Mouse (Mus musculus): ENCODE data around the gene Tmem18. TPM values are rescaled to one million over a fixed set of nuclear protein-coding genes. Genes with fewer than 3 reads are reported as not detected.

Tmem18 gene
- 35.0 and 36.6 TPM in 2 replicates for polyA plus RNA-seq (2015; fragmentation: Nextera tagmentation; extraction: Ambion mirVana)

GRCm38 (mm10) chr12:30584356-30584740, at the start of gene Tmem18:
Gene Tmem18, plus strand, starts transcription at chr12:30584426.
- WGBS, result under 1% methylated on average over 35 of the region's 35 CpGs
- Histone ChIP-seq H3K4me1 (peaks cover 15% of the 10 kb centered on the region), H3K27ac (replicated peaks) (peak within 1 kb of the TSS; percentile 92), H3K27me3 (replicated peaks) (no peaks in the 10 kb centered on the region), H3K4me2 (peak within 1 kb of the TSS; percentile 89), H3K9me3 (replicated peaks) (no peaks in the 10 kb centered on the region), H3K4me3 (replicated peaks) (peak within 1 kb of the TSS; percentile 68), H3K36me3 (peaks cover 20% of the 10 kb centered on the region), H3K9ac (replicated peaks) (peak within 1 kb of the TSS; percentile 91)
- ATAC-seq (ENCODE audit: low FRiP score), result peak; percentile 95

- H3K4me3 ChIP-seq (replicated peaks), result no peak overlapping the region
- no peak for ATAC-seq (ENCODE audit: low FRiP score)
- 0 out of 2 replicates have a peak, but pooled peaks cover 6% of the 10 kb centered on the region for H3K4me1 ChIP-seq
- no peaks in the 10 kb centered on the region for H3K36me3 ChIP-seq
- no peak overlapping the region for H3K27ac ChIP-seq (replicated peaks)
- H3K4me2 ChIP-seq, result no peak overlapping the region
- H3K27me3 ChIP-seq (replicated peaks), result no peaks in the 10 kb centered on the region
- no peaks in the 10 kb centered on the region for H3K9me3 ChIP-seq (replicated peaks)
- no peak overlapping the region for H3K9ac ChIP-seq (replicated peaks)
These were observed 26.9 kb upstream of the Tmem18 start for GRCm38 (mm10) chr12:30557349-30557748.

- 0 out of 2 replicates have a peak, but pooled peaks cover 6% of the 10 kb centered on the region for H3K4me1 ChIP-seq
- H3K36me3 ChIP-seq, result no peaks in the 10 kb centered on the region
- H3K9ac ChIP-seq (replicated peaks), result no peak overlapping the region
- H3K27me3 ChIP-seq (replicated peaks), result no peaks in the 10 kb centered on the region
- H3K4me3 ChIP-seq (replicated peaks), result no peak overlapping the region
- H3K9me3 ChIP-seq (replicated peaks), result no peaks in the 10 kb centered on the region
- H3K4me2 ChIP-seq, result no peak overlapping the region
- no peak for ATAC-seq (ENCODE audit: low FRiP score)
- H3K27ac ChIP-seq (replicated peaks), result no peak overlapping the region
- 21% methylated on average over 11 of the region's 11 CpGs for whole genome bisulfite sequencing
These were observed 22.8 kb upstream of the Tmem18 start for GRCm38 (mm10) chr12:30561411-30561810.

GRCm38 (mm10) chr12:30572075-30572474, 12.2 kb upstream of the Tmem18 start:
- Histone ChIP-seq H3K36me3 (no peaks in the 10 kb centered on the region), H3K27ac (replicated peaks) (no peak overlapping the region), H3K9ac (replicated peaks) (no peak overlapping the region), H3K9me3 (replicated peaks) (no peaks in the 10 kb centered on the region), H3K27me3 (replicated peaks) (no peaks in the 10 kb centered on the region), H3K4me2 (no peak overlapping the region), H3K4me3 (replicated peaks) (no peak overlapping the region), H3K4me1 (no peaks in the 10 kb centered on the region)
- no peak for ATAC-seq (ENCODE audit: low FRiP score)
- 86% methylated on average over 4 of the region's 4 CpGs for WGBS

GRCm38 (mm10) chr12:30575952-30576351, 8.3 kb upstream of the Tmem18 start:
- H3K36me3 ChIP-seq, result no peaks in the 10 kb centered on the region
- H3K27ac ChIP-seq (replicated peaks), result no peak overlapping the region
- H3K9me3 ChIP-seq (replicated peaks), result no peaks in the 10 kb centered on the region
- H3K9ac ChIP-seq (replicated peaks), result no peak overlapping the region
- no peak overlapping the region for H3K4me2 ChIP-seq
- H3K27me3 ChIP-seq (replicated peaks), result no peaks in the 10 kb centered on the region
- 86% methylated on average over 3 of the region's 3 CpGs for WGBS
- ATAC-seq (ENCODE audit: low FRiP score), result no peak
- H3K4me3 ChIP-seq (replicated peaks), result no peak overlapping the region
- no peaks in the 10 kb centered on the region for H3K4me1 ChIP-seq

- H3K27me3 ChIP-seq (replicated peaks), result no peaks in the 10 kb centered on the region
- H3K27ac ChIP-seq (replicated peaks), result no peak overlapping the region
- H3K4me3 ChIP-seq (replicated peaks), result no peak overlapping the region
- H3K4me1 ChIP-seq, result no peaks in the 10 kb centered on the region
- H3K4me2 ChIP-seq, result no peak overlapping the region
- no peaks in the 10 kb centered on the region for H3K36me3 ChIP-seq
- 14% methylated on average over 5 of the region's 5 CpGs for WGBS
- H3K9me3 ChIP-seq (replicated peaks), result no peaks in the 10 kb centered on the region
- no peak overlapping the region for H3K9ac ChIP-seq (replicated peaks)
- ATAC-seq (ENCODE audit: low FRiP score), result peak; percentile 84
These were observed 6.2 kb upstream of the Tmem18 start for GRCm38 (mm10) chr12:30578019-30578418.

- Histone ChIP-seq H3K9me3 (replicated peaks) (no peaks in the 10 kb centered on the region), H3K4me1 (peaks cover 15% of the 10 kb centered on the region), H3K36me3 (no peaks in the 10 kb centered on the region), H3K27me3 (replicated peaks) (no peaks in the 10 kb centered on the region), H3K4me2 (no peak overlapping the region), H3K27ac (replicated peaks) (no peak overlapping the region), H3K9ac (replicated peaks) (no peak overlapping the region), H3K4me3 (replicated peaks) (no peak overlapping the region)
- ATAC-seq (ENCODE audit: low FRiP score), result no peak
- 92% methylated on average over 10 of the region's 10 CpGs for WGBS
These were observed 2.9 kb upstream of the Tmem18 start for GRCm38 (mm10) chr12:30581277-30581676.

- H3K4me1 ChIP-seq, result peaks cover 15% of the 10 kb centered on the region
- H3K27me3 ChIP-seq (replicated peaks), result no peaks in the 10 kb centered on the region
- peak overlapping the region; percentile 92 for H3K27ac ChIP-seq (replicated peaks)
- H3K9ac ChIP-seq (replicated peaks), result peak overlapping the region; percentile 91
- peak overlapping the region; percentile 89 for H3K4me2 ChIP-seq
- peak overlapping the region; percentile 68 for H3K4me3 ChIP-seq (replicated peaks)
- peak; percentile 46; the same call in 1 of the 2 replicates for ATAC-seq (ENCODE audit: low FRiP score)
- 6% methylated on average over 11 of the region's 12 CpGs for WGBS
- peaks cover 14% of the 10 kb centered on the region for H3K36me3 ChIP-seq
- no peaks in the 10 kb centered on the region for H3K9me3 ChIP-seq (replicated peaks)
These were observed 455 bp upstream of the Tmem18 start for GRCm38 (mm10) chr12:30583586-30584355.

- Histone ChIP-seq H3K36me3 (peaks cover 21% of the 10 kb centered on the region), H3K4me1 (peaks cover 15% of the 10 kb centered on the region), H3K4me2 (peak overlapping the region; percentile 89), H3K9ac (replicated peaks) (peak overlapping the region; percentile 91), H3K4me3 (replicated peaks) (peak overlapping the region; percentile 68), H3K27ac (replicated peaks) (peak overlapping the region; percentile 92), H3K9me3 (replicated peaks) (no peaks in the 10 kb centered on the region), H3K27me3 (replicated peaks) (no peaks in the 10 kb centered on the region)
- peak; percentile 45; the same call in 1 of the 2 replicates for ATAC-seq (ENCODE audit: low FRiP score)
- WGBS, result 14% methylated on average over 6 of the region's 6 CpGs
These were observed 637 bp downstream of the Tmem18 start for GRCm38 (mm10) chr12:30584863-30585262.

- ATAC-seq (ENCODE audit: low FRiP score), result no peak
- Histone ChIP-seq H3K9me3 (replicated peaks) (no peaks in the 10 kb centered on the region), H3K4me1 (no peaks in the 10 kb centered on the region), H3K4me2 (no peak overlapping the region), H3K27me3 (replicated peaks) (no peaks in the 10 kb centered on the region), H3K36me3 (peaks cover 34% of the 10 kb centered on the region), H3K9ac (replicated peaks) (no peak overlapping the region), H3K27ac (replicated peaks) (no peak overlapping the region), H3K4me3 (replicated peaks) (no peak overlapping the region)
- 91% methylated on average over 5 of the region's 5 CpGs for WGBS
These were observed 7.6 kb downstream of the Tmem18 start for GRCm38 (mm10) chr12:30591832-30592231.

GRCm38 (mm10) chr12:30596818-30597407, 12.7 kb downstream of the Tmem18 start:
- Histone ChIP-seq H3K9ac (replicated peaks) (no peak overlapping the region), H3K4me2 (no peak overlapping the region), H3K27me3 (replicated peaks) (no peaks in the 10 kb centered on the region; the same call in 1 of the 2 replicates), H3K27ac (replicated peaks) (no peak overlapping the region), H3K4me1 (no peaks in the 10 kb centered on the region), H3K36me3 (0 out of 2 replicates have a peak, but pooled peaks cover under 1% of the 10 kb centered on the region), H3K9me3 (replicated peaks) (no peaks in the 10 kb centered on the region), H3K4me3 (replicated peaks) (no peak overlapping the region)
- ATAC-seq (ENCODE audit: low FRiP score), result peak; percentile 80; the same call in 1 of the 2 replicates
- 41% methylated on average over 8 of the region's 8 CpGs for WGBS

- no peaks in the 10 kb centered on the region for H3K4me1 ChIP-seq
- ATAC-seq (ENCODE audit: low FRiP score), result no peak
- H3K4me3 ChIP-seq (replicated peaks), result no peak overlapping the region
- no peak overlapping the region for H3K9ac ChIP-seq (replicated peaks)
- H3K27ac ChIP-seq (replicated peaks), result no peak overlapping the region
- no peak overlapping the region for H3K4me2 ChIP-seq
- WGBS, result 40% methylated on average over 3 of the region's 3 CpGs
- no peaks in the 10 kb centered on the region for H3K9me3 ChIP-seq (replicated peaks)
- H3K36me3 ChIP-seq, result no peaks in the 10 kb centered on the region
- no peaks in the 10 kb centered on the region; the same call in 1 of the 2 replicates for H3K27me3 ChIP-seq (replicated peaks)
These were observed 14.7 kb downstream of the Tmem18 start for GRCm38 (mm10) chr12:30598955-30599354.

Measured in neural tube, embryonic 15.5 days (tissue).